Mouse (Mus musculus) brown adipose tissue, adult 24 weeks (tissue): Measurements from ENCODE around the gene Rnaseh2c. TPM values are rescaled to one million over a fixed set of nuclear protein-coding genes. Genes with fewer than 3 reads are reported as not detected.

Source experiments
- H3K27ac ChIP-seq: fragments of 200-500 bp; replicated peaks from 2 replicates; pipeline ENCODE4 v1.5.1; 2012; ENCODE audit warnings: low read depth, mild to moderate bottlenecking, low read length
- H3K4me1 ChIP-seq: fragments of 200-500 bp; 2 replicates; pipeline ENCODE4 v1.6.1; 2012; ENCODE audit warnings: low read length, mixed read lengths; ENCODE audit not compliant: control insufficient read depth, insufficient read depth, insufficient read length
- H3K4me3 ChIP-seq: fragments of 200-500 bp; 2 replicates; pipeline ENCODE4 v1.5.1; 2012; ENCODE audit warnings: low read depth, mild to moderate bottlenecking, low read length, moderate library complexity; ENCODE audit not compliant: insufficient read depth
- polyA plus RNA-seq: library from polyadenylated mRNA; stranded (reverse); fragments of >200 nt; gene quantifications from 2 replicates; pipeline ENCODE4 v1.2.4, GENCODE M21; 2012; ENCODE audit not compliant: missing spikeins, insufficient read depth, insufficient read length

Gene Rnaseh2c
- polyA plus RNA-seq, 1 experiment, result 55.5 TPM

DNA sequence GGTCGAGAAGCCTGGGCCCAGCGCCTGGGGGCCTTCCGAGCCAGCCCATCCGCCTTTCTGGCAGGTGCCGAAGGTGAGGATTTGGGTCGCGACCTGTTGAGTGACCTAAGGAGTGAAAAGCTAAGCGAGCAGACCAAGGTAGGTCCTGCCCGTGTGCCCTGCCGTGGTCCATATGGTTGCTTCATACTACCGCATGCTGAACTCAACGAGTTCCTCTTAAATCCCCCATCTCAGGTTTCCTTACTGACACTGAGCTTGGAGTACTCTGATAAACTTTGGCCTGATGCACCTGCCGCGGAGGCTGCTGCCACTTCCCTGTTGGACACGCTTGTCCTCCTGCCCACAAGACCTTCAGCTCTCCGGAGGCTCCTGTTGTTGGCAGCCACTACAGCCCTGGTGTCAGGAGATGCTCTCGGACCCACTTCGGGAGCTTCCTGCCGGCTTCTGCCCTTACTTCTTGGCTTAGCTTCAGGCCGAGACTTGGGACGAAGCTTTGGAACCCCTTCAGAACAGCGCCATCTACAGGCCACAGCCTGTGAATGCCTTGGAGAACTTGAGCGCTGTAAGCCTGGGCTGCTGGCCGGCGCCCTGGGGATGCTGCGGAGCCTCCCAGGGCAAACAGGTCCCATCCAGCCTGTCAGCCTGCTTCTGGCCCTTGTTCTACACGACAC, 33.1 kb upstream of the Rnaseh2c start:
- H3K4me3 ChIP-seq, result peak overlapping the region; percentile 97
- H3K4me1 ChIP-seq, result peaks cover 12% of the 10 kb centered on the region; the same call in 1 of the 2 replicates
- H3K27ac ChIP-seq, result peak overlapping the region; percentile 22

DNA sequence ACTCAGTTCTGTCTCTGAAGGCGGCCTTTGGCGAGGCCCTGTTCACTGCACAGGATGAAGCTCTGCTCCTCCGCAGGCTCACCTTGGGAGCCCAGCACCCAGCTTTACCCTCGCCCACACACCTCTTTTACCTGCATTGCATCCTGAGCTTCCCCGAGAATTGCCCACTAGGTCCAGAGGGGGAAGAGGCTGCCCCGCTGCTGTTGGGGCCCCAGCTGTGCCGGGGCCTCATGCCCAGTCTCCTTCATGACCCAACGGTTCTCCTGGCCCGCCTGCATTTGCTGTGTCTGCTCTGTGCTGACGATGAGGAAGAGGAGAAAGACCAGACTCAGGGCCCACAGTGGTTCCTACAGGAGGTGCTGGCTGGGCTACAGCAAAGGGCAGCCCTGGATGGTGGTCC, 32.2 kb upstream of the Rnaseh2c start:
- H3K27ac ChIP-seq, result no peak overlapping the region
- H3K4me1 ChIP-seq, result peaks cover 12% of the 10 kb centered on the region; the same call in 1 of the 2 replicates
- no peak overlapping the region for H3K4me3 ChIP-seq

DNA sequence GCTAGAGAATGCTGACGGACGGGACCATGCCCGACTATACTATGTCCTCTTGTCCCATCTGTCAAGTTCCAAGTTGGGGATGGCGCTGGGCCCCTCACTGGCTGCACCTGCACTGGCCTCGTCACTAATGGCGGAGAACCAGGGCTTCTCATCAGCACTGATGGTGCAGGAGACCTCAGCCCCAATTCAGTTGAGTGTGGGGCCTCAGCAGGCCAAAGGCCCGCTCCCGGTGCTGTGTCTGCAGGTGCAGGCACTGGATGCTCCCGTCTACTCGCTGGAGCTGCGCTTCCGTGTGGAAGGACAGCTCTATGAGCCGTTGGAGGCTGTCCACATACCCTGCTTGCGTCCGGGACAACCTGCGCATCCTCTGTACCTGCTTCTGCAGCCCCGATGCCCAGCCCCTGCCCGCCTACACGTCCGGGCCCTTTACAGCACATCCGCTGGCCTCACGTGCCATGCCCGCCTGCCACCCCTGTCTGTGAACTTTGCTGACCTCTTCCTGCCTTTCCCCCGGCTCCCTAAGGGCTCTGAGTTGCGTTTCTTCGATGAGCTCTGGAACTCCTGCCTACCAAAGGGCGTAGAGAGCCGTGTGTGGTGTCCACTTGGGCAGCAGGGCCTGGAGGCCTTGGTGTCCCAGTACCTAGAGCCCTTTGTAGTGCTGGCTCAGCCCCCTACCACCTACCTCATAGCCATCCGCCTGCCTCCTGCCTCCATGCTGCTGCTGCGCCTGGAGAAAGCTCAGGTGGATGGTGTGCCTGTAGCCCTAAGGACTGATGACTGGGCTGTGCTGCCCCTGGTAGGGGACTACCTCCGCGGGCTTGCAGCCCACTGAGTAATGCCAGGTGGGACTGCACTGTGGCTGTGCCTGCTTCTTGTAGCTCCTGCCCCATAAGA, 31.1 kb upstream of the Rnaseh2c start:
- no peak overlapping the region for H3K27ac ChIP-seq
- H3K4me1 ChIP-seq, result peaks cover 12% of the 10 kb centered on the region; the same call in 1 of the 2 replicates
- H3K4me3 ChIP-seq, result no peak overlapping the region

DNA sequence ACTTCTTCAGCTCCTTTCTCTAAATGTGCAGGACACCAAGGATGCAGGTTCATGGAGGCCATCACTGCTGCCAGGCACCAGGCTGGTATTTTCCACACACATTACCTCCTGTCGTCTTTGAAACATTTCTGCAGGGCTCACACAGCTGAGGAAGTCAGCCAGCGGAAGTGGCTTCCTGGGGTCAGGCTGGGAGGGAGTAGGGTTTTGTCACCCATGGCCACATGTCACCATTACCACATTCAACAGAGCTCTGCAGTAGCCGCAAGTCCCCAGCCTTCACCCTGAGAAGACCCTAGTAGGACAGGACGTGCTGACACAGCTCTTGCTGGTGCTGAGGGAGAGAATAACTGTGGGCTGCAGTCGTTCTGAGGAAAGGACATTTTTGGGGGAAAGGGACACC, 29.8 kb upstream of the Rnaseh2c start:
- H3K4me3 ChIP-seq, result no peak overlapping the region
- peak overlapping the region; percentile 71 for H3K27ac ChIP-seq
- peaks cover 9% of the 10 kb centered on the region; the same call in 1 of the 2 replicates for H3K4me1 ChIP-seq

DNA sequence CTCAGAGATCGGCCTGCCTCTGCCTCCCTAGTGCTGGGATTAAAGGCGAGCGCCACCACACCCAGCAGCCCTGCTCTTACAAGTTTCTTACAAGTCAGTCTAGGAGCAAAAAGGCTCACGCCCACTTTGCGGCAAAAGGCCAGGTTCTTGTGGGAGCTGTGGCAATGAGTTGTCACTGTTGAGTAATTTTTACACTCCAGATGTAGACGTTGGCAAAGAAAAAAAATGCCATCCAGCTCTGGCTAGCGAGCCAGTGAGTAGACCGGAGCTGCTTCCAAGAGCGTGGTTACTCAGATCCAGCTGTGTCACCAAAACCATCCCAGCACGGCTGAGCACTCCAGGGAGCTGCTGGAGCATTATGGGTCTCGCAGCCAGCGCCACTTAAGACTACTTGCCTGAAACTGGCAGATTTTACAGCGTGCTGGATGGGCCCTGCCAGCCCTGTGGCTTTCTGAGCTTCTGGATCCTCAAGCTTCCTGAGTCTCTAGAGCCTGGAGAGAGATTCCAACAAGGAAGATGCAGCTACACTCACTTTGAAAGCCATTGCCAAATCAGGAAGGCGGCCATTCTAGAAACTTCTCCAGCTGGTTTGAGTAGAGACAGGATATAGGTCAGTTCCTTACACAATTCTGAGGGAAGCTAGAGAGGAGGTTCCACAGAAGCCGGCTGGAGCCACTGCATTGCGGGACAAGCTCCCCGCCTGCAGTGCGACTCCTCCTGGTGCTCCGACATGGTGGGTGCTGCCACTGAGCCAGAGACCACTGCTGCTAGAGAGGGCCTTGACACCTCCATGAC, 29.1 kb upstream of the Rnaseh2c start:
- Histone ChIP-seq H3K4me1 (peaks cover 8% of the 10 kb centered on the region; the same call in 1 of the 2 replicates), H3K27ac (peak overlapping the region; percentile 71), H3K4me3 (no peak overlapping the region)

DNA sequence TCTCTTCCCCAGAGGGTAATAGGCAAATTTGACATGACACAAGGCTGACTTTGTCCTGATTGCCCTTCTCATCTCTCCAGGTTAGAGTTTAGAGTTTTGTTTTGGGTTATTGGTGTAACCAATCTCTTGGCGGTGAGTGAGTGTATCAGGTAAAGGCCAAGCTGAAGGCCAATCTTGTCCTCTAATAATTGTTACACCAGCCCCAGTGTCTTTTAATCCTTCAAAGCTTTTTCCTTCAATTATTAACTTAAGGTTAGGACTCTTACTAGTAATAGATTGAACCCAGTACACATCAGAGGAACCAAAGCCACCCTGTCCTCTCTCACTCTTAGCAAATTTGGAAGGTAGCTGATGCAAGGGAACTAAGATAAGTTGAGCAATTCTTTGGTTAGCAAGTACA, 26.3 kb upstream of the Rnaseh2c start:
- peaks cover 13% of the 10 kb centered on the region for H3K4me1 ChIP-seq
- H3K27ac ChIP-seq, result no peak overlapping the region
- no peak overlapping the region for H3K4me3 ChIP-seq

DNA sequence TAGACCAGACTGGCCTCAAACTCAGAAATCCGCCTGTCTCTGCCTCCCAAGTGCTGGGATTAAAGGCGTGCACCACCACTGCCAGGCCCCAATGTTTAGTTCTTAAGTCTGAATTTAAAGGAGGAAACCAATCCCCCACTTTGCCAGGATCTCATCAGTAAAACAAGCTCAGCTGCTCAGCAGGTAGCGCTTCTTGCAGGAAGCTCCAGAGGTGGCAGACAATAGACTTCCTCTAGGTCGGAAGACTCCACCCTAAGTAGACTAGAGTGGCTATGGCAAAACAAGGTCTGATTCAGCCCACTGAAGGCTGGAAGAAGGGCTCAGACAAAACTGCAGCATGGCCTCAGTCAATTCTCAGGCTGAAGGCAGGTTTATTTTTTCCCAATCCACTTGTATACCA, 21.7 kb upstream of the Rnaseh2c start:
- Histone ChIP-seq H3K4me3 (no peak overlapping the region), H3K4me1 (peaks cover 5% of the 10 kb centered on the region; the same call in 1 of the 2 replicates), H3K27ac (peak overlapping the region; percentile 65)

DNA sequence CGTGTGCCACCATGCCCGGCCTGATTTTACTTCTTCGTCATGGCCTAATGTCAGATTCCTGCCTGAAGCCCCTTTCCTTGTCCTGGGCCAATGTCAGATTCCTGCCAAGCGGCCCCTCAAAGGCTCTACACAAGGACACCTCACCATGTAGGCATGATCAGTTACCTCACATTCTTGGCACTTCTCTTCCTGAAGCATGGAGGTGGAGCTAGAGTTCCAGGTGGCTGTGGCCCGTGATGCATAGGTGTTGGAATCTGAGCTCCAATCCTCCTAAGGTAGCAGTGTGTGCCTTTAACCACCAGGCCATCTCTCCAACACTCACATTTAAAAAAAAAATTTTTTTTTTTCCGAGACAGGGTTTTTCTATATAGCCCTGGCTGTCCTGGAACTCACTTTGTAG, 20.9 kb upstream of the Rnaseh2c start:
- H3K4me1 ChIP-seq, result peaks cover 5% of the 10 kb centered on the region; the same call in 1 of the 2 replicates

DNA sequence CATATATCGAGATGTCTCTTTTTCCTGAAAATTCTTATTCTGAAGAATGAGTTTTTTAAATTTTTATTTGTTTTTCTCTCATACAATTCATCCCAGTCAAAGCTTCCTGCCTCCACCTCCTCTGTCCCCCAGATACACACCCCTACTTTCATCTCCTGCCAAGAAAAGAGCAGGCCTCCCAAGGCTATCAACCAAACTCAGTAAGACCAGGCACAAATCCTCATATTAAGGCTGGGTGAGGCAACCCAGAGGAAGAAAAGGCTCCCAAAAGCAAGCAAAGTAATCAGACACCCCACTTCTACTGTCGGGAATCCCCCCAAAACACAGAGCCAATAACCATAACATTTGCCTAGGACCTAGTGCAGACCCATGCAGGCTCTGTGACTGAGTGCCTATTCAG, 19.7 kb upstream of the Rnaseh2c start:
- Histone ChIP-seq H3K27ac (no peak overlapping the region), H3K4me1 (peaks cover 5% of the 10 kb centered on the region; the same call in 1 of the 2 replicates), H3K4me3 (no peak overlapping the region)

More for the DNA sequence above, 20.9 kb upstream of the Rnaseh2c start:
- Histone ChIP-seq H3K27ac (no peak overlapping the region), H3K4me3 (no peak overlapping the region)

DNA sequence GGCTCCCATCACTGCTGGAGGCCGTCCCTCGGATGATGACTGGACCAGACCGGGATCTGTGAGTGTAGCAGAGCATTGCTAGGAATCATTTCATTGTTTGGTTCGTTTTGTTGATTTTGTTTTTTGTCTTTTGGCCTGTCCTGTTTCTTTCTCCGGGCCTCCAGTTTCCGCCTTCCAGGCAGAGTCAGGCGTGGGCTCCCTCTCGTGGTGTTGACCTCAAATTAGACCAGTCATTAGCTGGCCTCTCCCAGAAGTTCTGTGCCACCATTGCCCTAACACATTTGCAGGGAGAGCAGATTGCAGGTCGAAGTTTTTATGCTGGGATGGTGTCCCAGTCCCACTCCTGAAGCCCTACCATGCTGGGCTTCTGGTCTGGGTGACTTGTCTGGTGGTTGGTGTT, 12.5 kb upstream of the Rnaseh2c start:
- Histone ChIP-seq H3K27ac (no peak overlapping the region), H3K4me1 (no peaks in the 10 kb centered on the region), H3K4me3 (no peak overlapping the region)

DNA sequence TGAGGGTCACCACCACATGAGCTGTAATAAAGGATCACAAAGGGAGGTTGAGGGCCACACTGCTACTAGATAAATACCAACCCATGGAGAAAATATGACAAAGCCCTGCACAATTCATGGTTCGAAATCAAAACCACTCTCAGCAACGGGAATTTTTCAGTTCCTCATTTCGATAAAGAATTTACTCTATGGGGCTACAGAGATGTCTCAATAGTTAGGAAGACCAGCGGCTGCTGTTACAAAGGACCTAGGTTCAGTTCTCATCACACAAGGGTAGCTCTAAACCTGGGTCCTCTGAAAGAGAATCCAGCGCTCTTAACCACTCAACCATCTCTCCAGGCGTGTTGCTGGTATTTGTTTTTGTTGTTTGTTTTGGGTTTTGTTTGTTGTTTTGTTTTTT, 9.8 kb upstream of the Rnaseh2c start:
- Histone ChIP-seq H3K27ac (no peak overlapping the region), H3K4me1 (no peaks in the 10 kb centered on the region), H3K4me3 (no peak overlapping the region)

DNA sequence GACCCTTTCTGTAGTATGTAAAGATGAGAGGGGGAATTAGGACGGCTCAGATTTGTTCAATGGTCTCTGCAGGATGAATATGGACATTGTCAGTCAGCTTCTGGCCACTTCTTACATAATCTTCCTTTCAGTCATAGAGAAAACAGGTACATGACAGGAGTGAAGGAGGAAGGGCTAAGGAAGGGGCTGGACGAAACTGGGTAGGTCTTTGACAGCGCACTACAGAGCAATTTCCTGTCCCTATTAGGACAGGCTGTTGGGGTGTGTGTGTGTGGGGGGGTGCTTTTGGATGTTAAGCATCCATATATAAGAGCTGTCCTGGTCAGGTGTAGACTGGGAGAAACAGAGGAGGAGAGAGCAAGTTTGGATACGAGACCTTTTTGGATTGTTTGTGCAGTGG, 2.4 kb upstream of the Rnaseh2c start:
- Histone ChIP-seq H3K4me3 (no peak overlapping the region), H3K4me1 (peaks cover 8% of the 10 kb centered on the region), H3K27ac (no peak overlapping the region)

DNA sequence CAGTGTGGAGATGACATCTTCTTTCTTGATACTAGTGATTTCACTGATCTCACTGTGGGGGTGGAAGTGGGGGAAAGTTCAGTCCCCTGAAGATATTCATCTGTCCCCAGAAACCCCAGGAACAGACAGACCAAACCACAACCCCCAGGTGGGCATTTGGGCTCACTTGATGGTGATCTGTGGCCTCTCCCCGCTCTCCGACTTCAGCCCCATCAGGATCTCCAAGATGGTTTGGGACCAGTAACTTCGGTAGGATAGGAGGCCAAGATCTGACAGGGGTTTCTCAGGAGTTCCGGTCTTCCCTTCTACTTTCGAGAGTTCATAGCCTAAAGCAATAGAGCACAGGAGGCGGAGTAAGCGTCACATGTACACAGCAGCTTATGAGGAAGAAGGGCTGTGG, 2.0 kb downstream of the Rnaseh2c start:
- H3K4me1 ChIP-seq, result peaks cover 8% of the 10 kb centered on the region
- no peak overlapping the region for H3K4me3 ChIP-seq
- H3K27ac ChIP-seq, result no peak overlapping the region

DNA sequence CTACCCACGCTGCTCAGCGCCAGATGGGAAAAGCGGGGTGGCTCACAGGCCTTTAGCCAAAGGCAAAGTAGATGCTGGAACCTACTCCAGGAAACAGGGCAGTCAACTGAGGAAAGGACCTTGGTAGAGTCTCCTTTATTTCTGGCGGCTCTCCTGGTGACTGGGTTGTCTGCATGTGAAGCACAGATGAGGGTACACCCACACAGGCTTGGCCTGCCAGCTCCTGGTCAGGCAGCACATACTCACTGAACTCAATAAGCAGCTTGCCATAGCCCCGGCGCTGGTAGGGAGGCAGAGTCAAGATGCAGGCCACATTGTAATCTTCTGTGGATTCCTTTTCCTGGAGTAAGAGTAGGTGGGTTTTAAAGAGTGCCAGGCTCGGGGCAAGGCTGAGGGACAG, 3.5 kb downstream of the Rnaseh2c start:
- H3K4me1 ChIP-seq, result peaks cover 8% of the 10 kb centered on the region
- H3K4me3 ChIP-seq, result no peak overlapping the region
- no peak overlapping the region for H3K27ac ChIP-seq

DNA sequence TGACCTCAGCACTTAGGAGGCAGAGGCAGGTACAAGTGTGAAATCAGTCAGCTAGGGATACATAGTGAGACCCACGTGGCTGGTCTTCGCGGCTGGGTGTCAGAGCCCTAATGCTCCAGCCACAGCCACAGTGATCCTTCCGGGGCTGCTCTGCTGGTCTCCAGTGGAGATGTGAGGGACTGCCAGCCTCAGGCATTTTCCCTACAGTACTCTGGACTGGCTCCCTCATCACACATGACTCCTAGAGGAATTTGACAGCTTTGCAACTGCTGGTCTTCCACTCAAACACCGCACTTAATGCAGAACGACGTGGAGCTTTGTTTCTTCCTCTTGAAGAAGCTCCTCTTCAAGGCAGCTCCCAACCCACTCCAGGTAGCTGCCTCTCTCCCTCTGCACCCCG, 4.5 kb downstream of the Rnaseh2c start:
- Histone ChIP-seq H3K4me1 (peaks cover 12% of the 10 kb centered on the region), H3K4me3 (no peak overlapping the region), H3K27ac (no peak overlapping the region)
